Mouse (Mus musculus): Measurements from ENCODE around the gene Id1.
A peak's percentile ranks its signal among the peaks of the same experiment; 100 is the strongest.

Gene Id1

GRCm38 (mm10) chr2:152736090-152736601 is at the start of gene Id1:
Gene Id1, plus strand, starts transcription at chr2:152736251.
- peak; percentile 87 for DNase-seq (ENCODE audit: low read depth)

GRCm38 (mm10) chr2:152686399-152686798 is 49.7 kb upstream of the Id1 start:
- no peak for DNase-seq (ENCODE audit: low read depth)

- DNase-seq (ENCODE audit: low read depth) = peak; percentile 69
Observed at GRCm38 (mm10) chr2:152686806-152687267, 49.2 kb upstream of the Id1 start, which contains the start of gene Mcts2. Gene Mcts2, plus strand, starts transcription at chr2:152687035.

GRCm38 (mm10) chr2:152691564-152692217 is 44.4 kb upstream of the Id1 start:
- DNase-seq (ENCODE audit: low read depth) = no peak

GRCm38 (mm10) chr2:152693233-152693632 is 42.8 kb upstream of the Id1 start:
- peak; percentile 63 for DNase-seq (ENCODE audit: low read depth)

- DNase-seq (ENCODE audit: low read depth) = no peak
Observed at GRCm38 (mm10) chr2:152693735-152694134, 42.3 kb upstream of the Id1 start.

- DNase-seq (ENCODE audit: low read depth) = no peak
Observed at GRCm38 (mm10) chr2:152694708-152695107, 41.3 kb upstream of the Id1 start.

- no peak for DNase-seq (ENCODE audit: low read depth)
Observed at GRCm38 (mm10) chr2:152696016-152696415, 40.0 kb upstream of the Id1 start.

- DNase-seq (ENCODE audit: low read depth) = peak; percentile 85
Observed at GRCm38 (mm10) chr2:152696476-152697164, 39.4 kb upstream of the Id1 start.

- no peak for DNase-seq (ENCODE audit: low read depth)
Observed at GRCm38 (mm10) chr2:152700138-152700537, 35.9 kb upstream of the Id1 start.

- DNase-seq (ENCODE audit: low read depth) = no peak
Observed at GRCm38 (mm10) chr2:152700725-152701124, 35.3 kb upstream of the Id1 start.

GRCm38 (mm10) chr2:152703596-152704255 is 32.3 kb upstream of the Id1 start:
- no peak for DNase-seq (ENCODE audit: low read depth)

- DNase-seq (ENCODE audit: low read depth) = no peak
Observed at GRCm38 (mm10) chr2:152704256-152704605, 31.8 kb upstream of the Id1 start.

GRCm38 (mm10) chr2:152704811-152705370 is 31.2 kb upstream of the Id1 start:
- no peak for DNase-seq (ENCODE audit: low read depth)

GRCm38 (mm10) chr2:152705993-152706571 is 30.0 kb upstream of the Id1 start:
- DNase-seq (ENCODE audit: low read depth) = no peak

- DNase-seq (ENCODE audit: low read depth) = no peak
Observed at GRCm38 (mm10) chr2:152707186-152707585, 28.9 kb upstream of the Id1 start.

- no peak for DNase-seq (ENCODE audit: low read depth)
Observed at GRCm38 (mm10) chr2:152707627-152708026, 28.4 kb upstream of the Id1 start.

- no peak for DNase-seq (ENCODE audit: low read depth)
Observed at GRCm38 (mm10) chr2:152709066-152709465, 27.0 kb upstream of the Id1 start.

GRCm38 (mm10) chr2:152716241-152716772 is 19.7 kb upstream of the Id1 start:
- no peak for DNase-seq (ENCODE audit: low read depth)

GRCm38 (mm10) chr2:152717652-152718051 is 18.4 kb upstream of the Id1 start:
- DNase-seq (ENCODE audit: low read depth) = no peak

GRCm38 (mm10) chr2:152718076-152718475 is 18.0 kb upstream of the Id1 start:
- no peak for DNase-seq (ENCODE audit: low read depth)
